Mouse (Mus musculus) gastrocnemius, postnatal 14 days (tissue): Measurements from ENCODE around the gene Cd5l. TPM values are rescaled to one million over a fixed set of nuclear protein-coding genes. Genes with fewer than 3 reads are reported as not detected.

ENCODE experiments used
- DNase-seq: peaks from one replicate; pipeline ENCODE4 v3.0.0; 2021; ENCODE audit warnings: mixed read lengths
- intact Hi-C: fragments of 180-260 bp; cut with DNase I; formaldehyde crosslinking; loops from one replicate; pipeline ENCODE4 v1.15.1; 2025; ENCODE audit warnings: low total_unique reads
- total RNA-seq, 2 experiments: library from RNA; stranded (reverse); gene quantifications; 2 replicates each; pipeline ENCODE4 v1.2.3; 2021

The Cd5l gene
- total RNA-seq, 2 experiments from 2014 or later, result not detected

DNA sequence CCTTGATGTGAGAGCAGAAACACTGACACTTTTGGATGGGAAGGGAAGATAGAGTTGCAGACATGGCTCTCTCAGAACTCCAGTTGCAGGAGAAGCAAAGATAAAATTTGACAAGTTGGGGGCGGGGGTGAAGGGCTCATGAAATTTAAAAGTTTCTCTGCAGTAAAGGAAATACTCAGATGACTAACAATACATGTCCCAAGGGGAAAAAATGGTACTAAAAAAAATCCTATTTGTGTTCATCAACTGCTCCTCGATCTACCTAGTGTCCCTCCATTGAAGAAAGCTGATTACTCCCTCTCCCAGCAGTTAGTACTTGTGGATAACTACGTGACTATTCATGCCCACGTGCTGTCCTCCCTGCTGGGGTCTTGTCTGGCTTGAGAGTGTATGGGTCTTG lies 41.1 kb downstream of the Cd5l start:
- DNase-seq, result no peak
- intact Hi-C loops, result no loop called here

- DNase-seq, result no peak
- intact Hi-C loops, result no loop called here
Measured at GRCm38 (mm10) chr3:87399906-87400305, 42.2 kb downstream of the Cd5l start.

- no peak for DNase-seq
- intact Hi-C loops, result no loop called here
Measured at GRCm38 (mm10) chr3:87401321-87401720, 43.6 kb downstream of the Cd5l start.

GRCm38 (mm10) chr3:87408171-87408570 lies 50.5 kb downstream of the Cd5l start:
- intact Hi-C loops, result no loop called here
- DNase-seq, result no peak

- intact Hi-C loops, result no loop called here
- no peak for DNase-seq
Measured at GRCm38 (mm10) chr3:87409196-87409935, 51.7 kb downstream of the Cd5l start.

- intact Hi-C loops, result loop anchor here (10.0 kb wide), 1 partner anchor 154 kb away; no protein-coding TSS in a partner anchor
- DNase-seq, result no peak
Measured at GRCm38 (mm10) chr3:87410605-87411004, 52.9 kb downstream of the Cd5l start.

GRCm38 (mm10) chr3:87411150-87411549 lies 53.5 kb downstream of the Cd5l start:
- intact Hi-C loops, result loop anchor here (10.0 kb wide), 1 partner anchor 154 kb away; no protein-coding TSS in a partner anchor
- peak; percentile 35 for DNase-seq

GRCm38 (mm10) chr3:87420645-87421044 lies 63.0 kb downstream of the Cd5l start:
- DNase-seq, result no peak
- intact Hi-C loops, result no loop called here

Other genes starting within 250 kb of the Cd5l start
- 10 to 100 TPM in 1 of 2 experiments, 1 to 10 TPM in 1; 8.4 to 10.5 TPM for gene Kirrel, start 183.1 kb upstream of the Cd5l start, total RNA-seq
- gene Fcrls, start 94.1 kb upstream of the Cd5l start, total RNA-seq, result 1 to 10 TPM; 2.2 to 3.8 TPM
- gene Fcrl1, start 18.5 kb downstream of the Cd5l start, total RNA-seq, result not detected
- gene Fcrl5, start 77.9 kb downstream of the Cd5l start, total RNA-seq, result not detected
- 1 to 10 TPM; 9.5 to 9.8 TPM for gene Etv3, start 167.5 kb downstream of the Cd5l start, total RNA-seq